Mouse (Mus musculus) G1E-ER4 (cell line): ENCODE data around the gene Rims3. TPM values are rescaled to one million over a fixed set of nuclear protein-coding genes. Genes with fewer than 3 reads are reported as not detected.

Experiments
- GATA1 ChIP-seq: IDR thresholded peaks from one replicate; pipeline ENCODE4 v1.8.0; 2012; ENCODE audit warnings: low read length, inconsistent platforms
- polyA plus RNA-seq: library from polyadenylated mRNA; stranded (reverse); fragments of >175 nt; gene quantifications from 2 replicates; pipeline ENCODE4 v1.2.3, GENCODE M21; 2012

The Rims3 gene
- polyA plus RNA-seq, 1 experiment, result not detected

- TF ChIP-seq GATA1, result no peak
Observed at GRCm38 (mm10) chr4:120905644-120906043, 51.0 kb downstream of the Rims3 start.

- no peak for TF ChIP-seq GATA1
Observed at GRCm38 (mm10) chr4:120909558-120910150, 55.0 kb downstream of the Rims3 start.

GRCm38 (mm10) chr4:120911086-120911485 is 56.5 kb downstream of the Rims3 start:
- no peak for TF ChIP-seq GATA1

- no peak for TF ChIP-seq GATA1
Observed at GRCm38 (mm10) chr4:120912866-120913265, 58.2 kb downstream of the Rims3 start.

GRCm38 (mm10) chr4:120913443-120913842 is 58.8 kb downstream of the Rims3 start:
- TF ChIP-seq GATA1, result no peak

GRCm38 (mm10) chr4:120913861-120914260 is 59.2 kb downstream of the Rims3 start:
- no peak for TF ChIP-seq GATA1

GRCm38 (mm10) chr4:120914501-120914900 is 59.9 kb downstream of the Rims3 start:
- no peak for TF ChIP-seq GATA1

- no peak for TF ChIP-seq GATA1
Observed at GRCm38 (mm10) chr4:120921461-120921860, 66.8 kb downstream of the Rims3 start.

- no peak for TF ChIP-seq GATA1
Observed at GRCm38 (mm10) chr4:120924554-120925299, 70.1 kb downstream of the Rims3 start, which contains the start of gene Exo5. Gene Exo5, minus strand, starts transcription at chr4:120925017.

GRCm38 (mm10) chr4:120925386-120925785 is 70.8 kb downstream of the Rims3 start:
- TF ChIP-seq GATA1, result no peak

GRCm38 (mm10) chr4:120928686-120929085 is 74.1 kb downstream of the Rims3 start:
- TF ChIP-seq GATA1, result no peak

- no peak for TF ChIP-seq GATA1
Observed at GRCm38 (mm10) chr4:120930736-120931135, 76.1 kb downstream of the Rims3 start.

GRCm38 (mm10) chr4:120935006-120935405 is 80.4 kb downstream of the Rims3 start:
- no peak for TF ChIP-seq GATA1

Other genes with a start within 250 kb of the Rims3 start
- 696 and 888 TPM in 2 replicates for gene Cited4, start 188.2 kb upstream of the Rims3 start, polyA plus RNA-seq
- gene Kcnq4, start 106.2 kb upstream of the Rims3 start, polyA plus RNA-seq, result not detected in 2 replicates
- 59.4 and 89.2 TPM in 2 replicates for gene Nfyc, start 23.2 kb upstream of the Rims3 start, polyA plus RNA-seq
- gene Exo5, start 70.2 kb downstream of the Rims3 start, polyA plus RNA-seq, result 5.3 and 6.2 TPM in 2 replicates
- 2.1 and 2.4 TPM in 2 replicates for gene Zfp69, start 96.9 kb downstream of the Rims3 start, polyA plus RNA-seq
- gene Smap2, start 162.4 kb downstream of the Rims3 start, polyA plus RNA-seq, result 34.2 and 36.8 TPM in 2 replicates
- gene Col9a2, start 184.6 kb downstream of the Rims3 start, polyA plus RNA-seq, result not detected in 2 replicates
- 4.3 and 5.2 TPM in 2 replicates for gene Zmpste24, start 243.4 kb downstream of the Rims3 start, polyA plus RNA-seq